Mouse (Mus musculus) monocyte, adult 59 days (primary cell): ENCODE data around the gene Slc25a13. TPM values are rescaled to one million over a fixed set of nuclear protein-coding genes. Genes with fewer than 3 reads are reported as not detected.

Source experiments
- total RNA-seq, 2 experiments: library from RNA; stranded (reverse); gene quantifications; one replicate each; pipeline ENCODE4 v1.2.4; 2023

The Slc25a13 gene
- total RNA-seq: 10 to 100 TPM; 13.8 to 14.4 TPM

GRCm38 (mm10) chr6:6216507-6217285 is at the start of gene Slc25a13:
Slc25a13 (minus strand) TSS chr6:6217173.

